Mouse (Mus musculus): ENCODE data around the gene Olfr685. TPM values are rescaled to one million over a fixed set of nuclear protein-coding genes. Genes with fewer than 3 reads are reported as not detected.

Olfr685 gene
- not detected in 2 replicates for polyA plus RNA-seq (2012; ENCODE audit: insufficient read depth, insufficient read length, missing spikeins)

- H3K4me3 ChIP-seq (ENCODE audit: insufficient read depth, low read length) = no peak within 1 kb of the TSS
- H3K4me1 ChIP-seq (ENCODE audit: control insufficient read depth, insufficient read depth, low read length) = no peaks in the 10 kb centered on the region
- no peak for TF ChIP-seq POLR2A (IDR thresholded peaks at IDR 0.05; ENCODE audit: borderline replicate concordance, low read depth, low read length)
- TF ChIP-seq CTCF (IDR thresholded peaks at IDR 0.05; ENCODE audit: low read depth, low read length) = no peak
- H3K27ac ChIP-seq (ENCODE audit: insufficient read depth, low read depth, low read length) = no peak within 1 kb of the TSS
These were observed at the start of gene Olfr685 for GRCm38 (mm10) chr7:105185912-105186311. Gene Olfr685 (minus strand): TSS chr7:105186012.

GRCm38 (mm10) chr7:105229386-105229785 is 43.6 kb upstream of the Olfr685 start:
- Histone ChIP-seq H3K4me3 (ENCODE audit: insufficient read depth, low read length) (no peak overlapping the region), H3K4me1 (ENCODE audit: control insufficient read depth, insufficient read depth, low read length) (no peaks in the 10 kb centered on the region), H3K27ac (ENCODE audit: insufficient read depth, low read depth, low read length) (no peak overlapping the region)
- TF ChIP-seq POLR2A (IDR thresholded peaks at IDR 0.05; ENCODE audit: borderline replicate concordance, low read depth, low read length) = no peak
- no peak for TF ChIP-seq CTCF (IDR thresholded peaks at IDR 0.05; ENCODE audit: low read depth, low read length)

DNA sequence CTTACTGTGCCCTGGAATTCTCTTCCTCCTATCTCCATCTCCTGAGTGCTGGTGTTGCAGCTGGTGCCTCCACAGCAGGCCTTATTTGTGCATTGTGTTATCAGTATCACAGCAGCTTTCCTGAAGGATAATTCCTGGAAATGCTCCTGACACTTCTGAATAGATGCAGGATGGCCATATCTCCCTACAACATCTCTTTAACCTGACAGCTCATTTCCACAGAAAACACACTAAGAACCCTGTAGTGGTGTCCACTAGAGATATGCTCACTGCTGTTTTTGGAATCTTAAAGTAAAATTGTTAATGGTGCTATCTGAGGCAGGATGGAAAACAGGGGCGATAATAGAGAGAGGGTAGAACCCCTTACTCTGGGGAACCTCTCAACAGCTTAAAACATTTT is 42.3 kb upstream of the Olfr685 start:
- no peak for TF ChIP-seq POLR2A (IDR thresholded peaks at IDR 0.05; ENCODE audit: borderline replicate concordance, low read depth, low read length)
- TF ChIP-seq CTCF (IDR thresholded peaks at IDR 0.05; ENCODE audit: low read depth, low read length) = no peak
- Histone ChIP-seq H3K4me1 (ENCODE audit: control insufficient read depth, insufficient read depth, low read length) (no peaks in the 10 kb centered on the region), H3K4me3 (ENCODE audit: insufficient read depth, low read length) (no peak overlapping the region), H3K27ac (ENCODE audit: insufficient read depth, low read depth, low read length) (no peak overlapping the region)

GRCm38 (mm10) chr7:105226703-105227102 is 40.9 kb upstream of the Olfr685 start:
- Histone ChIP-seq H3K4me1 (ENCODE audit: control insufficient read depth, insufficient read depth, low read length) (no peaks in the 10 kb centered on the region), H3K4me3 (ENCODE audit: insufficient read depth, low read length) (no peak overlapping the region), H3K27ac (ENCODE audit: insufficient read depth, low read depth, low read length) (no peak overlapping the region)
- no peak for TF ChIP-seq CTCF (IDR thresholded peaks at IDR 0.05; ENCODE audit: low read depth, low read length)
- TF ChIP-seq POLR2A (IDR thresholded peaks at IDR 0.05; ENCODE audit: borderline replicate concordance, low read depth, low read length) = no peak

DNA sequence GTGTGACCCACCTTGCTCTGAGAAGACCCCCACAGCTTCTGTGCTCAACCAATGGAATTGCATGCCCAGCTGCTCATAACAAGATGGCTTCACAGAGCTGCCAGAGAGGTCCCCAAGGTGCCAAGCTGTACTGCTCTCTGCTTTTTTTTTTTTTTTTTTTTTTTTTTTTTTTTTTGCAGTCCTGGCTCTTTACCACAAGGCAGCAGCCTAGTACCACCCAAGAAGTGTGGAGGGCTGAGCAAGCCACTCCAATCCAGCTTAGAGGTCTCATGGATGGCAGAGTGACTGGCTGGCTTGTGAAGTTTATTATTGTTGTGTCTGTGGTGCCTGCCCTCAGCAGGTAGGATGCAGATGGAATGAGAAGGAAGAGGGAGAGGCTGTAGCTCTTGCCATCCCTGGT is 40.3 kb upstream of the Olfr685 start:
- no peak for TF ChIP-seq CTCF (IDR thresholded peaks at IDR 0.05; ENCODE audit: low read depth, low read length)
- TF ChIP-seq POLR2A (IDR thresholded peaks at IDR 0.05; ENCODE audit: borderline replicate concordance, low read depth, low read length) = no peak
- H3K4me3 ChIP-seq (ENCODE audit: insufficient read depth, low read length) = no peak overlapping the region
- H3K4me1 ChIP-seq (ENCODE audit: control insufficient read depth, insufficient read depth, low read length) = no peaks in the 10 kb centered on the region
- no peak overlapping the region for H3K27ac ChIP-seq (ENCODE audit: insufficient read depth, low read depth, low read length)

DNA sequence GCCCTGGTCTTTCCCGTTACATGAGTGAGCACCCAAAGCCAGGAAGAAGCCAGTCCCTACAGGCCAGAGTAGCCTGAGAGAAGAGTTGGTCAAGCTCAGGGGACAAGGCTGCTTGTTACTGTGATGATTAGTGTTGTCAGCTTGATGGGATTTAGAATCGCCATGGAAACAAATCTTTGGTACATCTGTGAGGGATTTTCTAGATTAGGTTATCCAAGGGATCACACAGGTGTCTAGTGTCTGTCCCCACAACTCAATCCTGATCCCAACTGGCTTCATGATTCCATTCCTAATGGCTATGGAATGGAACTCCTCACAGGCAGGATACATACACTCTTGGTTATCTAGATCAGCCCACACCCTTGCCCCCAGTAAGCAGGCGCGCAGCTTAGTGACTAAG is 32.5 kb upstream of the Olfr685 start:
- Histone ChIP-seq H3K4me3 (ENCODE audit: insufficient read depth, low read length) (no peak overlapping the region), H3K27ac (ENCODE audit: insufficient read depth, low read depth, low read length) (no peak overlapping the region), H3K4me1 (ENCODE audit: control insufficient read depth, insufficient read depth, low read length) (no peaks in the 10 kb centered on the region)
- TF ChIP-seq CTCF (IDR thresholded peaks at IDR 0.05; ENCODE audit: low read depth, low read length) (no peak), POLR2A (IDR thresholded peaks at IDR 0.05; ENCODE audit: borderline replicate concordance, low read depth, low read length) (no peak)

DNA sequence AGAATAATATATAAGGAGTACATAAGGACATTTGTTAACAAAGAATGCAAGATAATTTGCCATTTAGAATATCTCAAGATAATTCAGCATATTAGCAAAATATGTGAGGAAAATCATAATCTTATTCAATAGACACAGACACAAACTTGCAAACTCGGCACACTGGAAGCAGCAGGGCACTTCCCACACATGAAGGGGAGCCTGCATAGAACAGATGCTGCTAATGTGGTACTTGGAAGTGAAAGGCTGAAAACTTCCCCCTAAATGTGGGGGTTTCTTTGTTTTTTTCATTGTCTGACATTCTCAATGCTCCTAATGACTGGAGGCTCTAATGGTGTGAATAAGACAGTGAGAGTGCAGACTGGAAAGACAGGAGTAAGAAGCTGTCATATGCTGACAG is 28.9 kb upstream of the Olfr685 start:
- Histone ChIP-seq H3K27ac (ENCODE audit: insufficient read depth, low read depth, low read length) (no peak overlapping the region), H3K4me3 (ENCODE audit: insufficient read depth, low read length) (no peak overlapping the region), H3K4me1 (ENCODE audit: control insufficient read depth, insufficient read depth, low read length) (no peaks in the 10 kb centered on the region)
- TF ChIP-seq POLR2A (IDR thresholded peaks at IDR 0.05; ENCODE audit: borderline replicate concordance, low read depth, low read length) (no peak), CTCF (IDR thresholded peaks at IDR 0.05; ENCODE audit: low read depth, low read length) (no peak)

DNA sequence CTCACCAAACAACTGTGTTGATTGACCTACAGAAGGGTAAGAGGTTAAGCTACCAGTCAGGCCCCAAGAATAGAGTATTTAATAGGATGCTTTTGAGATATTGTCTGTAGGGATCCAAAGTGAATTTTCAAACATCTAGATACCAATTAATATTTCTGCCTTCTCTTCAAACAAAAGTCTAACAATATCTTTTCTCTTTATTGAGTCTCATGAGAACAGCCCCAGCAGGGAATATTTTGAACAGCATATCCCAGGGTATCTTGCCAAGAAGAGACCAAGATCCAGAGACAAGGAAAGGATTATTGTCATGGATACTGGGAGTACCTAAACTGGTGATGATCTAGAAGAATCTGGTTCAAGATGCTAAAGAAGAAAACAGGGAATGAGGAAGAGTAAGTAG is 21.6 kb upstream of the Olfr685 start, which contains the start of gene Olfr686:
Gene Olfr686 (minus strand): TSS at position 101 of the 400 bp plus-strand sequence.
- H3K27ac ChIP-seq (ENCODE audit: insufficient read depth, low read depth, low read length) = no peak within 1 kb of the TSS
- H3K4me3 ChIP-seq (ENCODE audit: insufficient read depth, low read length) = no peak within 1 kb of the TSS
- H3K4me1 ChIP-seq (ENCODE audit: control insufficient read depth, insufficient read depth, low read length) = no peaks in the 10 kb centered on the region
- no peak for TF ChIP-seq POLR2A (IDR thresholded peaks at IDR 0.05; ENCODE audit: borderline replicate concordance, low read depth, low read length)
- TF ChIP-seq CTCF (IDR thresholded peaks at IDR 0.05; ENCODE audit: low read depth, low read length) = no peak

GRCm38 (mm10) chr7:105170773-105171172 is 15.0 kb downstream of the Olfr685 start:
- TF ChIP-seq POLR2A (IDR thresholded peaks at IDR 0.05; ENCODE audit: borderline replicate concordance, low read depth, low read length) (no peak), CTCF (IDR thresholded peaks at IDR 0.05; ENCODE audit: low read depth, low read length) (no peak)
- no peaks in the 10 kb centered on the region for H3K4me1 ChIP-seq (ENCODE audit: control insufficient read depth, insufficient read depth, low read length)

GRCm38 (mm10) chr7:105163553-105163952 is 22.3 kb downstream of the Olfr685 start, which contains the start of gene Olfr684:
Gene Olfr684 (minus strand): TSS chr7:105163653.
- Histone ChIP-seq H3K4me1 (ENCODE audit: control insufficient read depth, insufficient read depth, low read length) (no peaks in the 10 kb centered on the region), H3K27ac (ENCODE audit: insufficient read depth, low read depth, low read length) (no peak within 1 kb of the TSS), H3K4me3 (ENCODE audit: insufficient read depth, low read length) (no peak within 1 kb of the TSS)
- TF ChIP-seq CTCF (IDR thresholded peaks at IDR 0.05; ENCODE audit: low read depth, low read length) (no peak), POLR2A (IDR thresholded peaks at IDR 0.05; ENCODE audit: borderline replicate concordance, low read depth, low read length) (no peak)

More at GRCm38 (mm10) chr7:105170773-105171172, 15.0 kb downstream of the Olfr685 start:
- Histone ChIP-seq H3K4me3 (ENCODE audit: insufficient read depth, low read length) (no peak overlapping the region), H3K27ac (ENCODE audit: insufficient read depth, low read depth, low read length) (no peak overlapping the region)

DNA sequence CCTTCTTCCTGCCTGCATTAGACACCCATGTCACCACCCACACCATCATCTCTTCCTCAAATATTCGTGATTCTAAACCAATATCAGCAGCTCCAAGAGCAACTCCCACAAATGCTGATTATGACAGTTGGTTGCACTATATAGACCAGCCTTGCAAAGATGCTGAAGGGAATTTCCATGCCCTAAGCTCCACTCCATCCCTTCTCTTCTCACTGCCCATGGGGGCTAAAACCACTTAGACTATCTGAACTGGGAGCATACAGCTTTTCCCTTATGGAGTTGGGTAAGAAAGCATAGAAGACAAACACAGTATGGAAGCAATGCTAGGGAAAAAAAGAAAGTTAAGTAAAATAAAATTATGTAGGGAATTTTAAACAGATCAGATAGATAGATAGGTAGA is 38.9 kb downstream of the Olfr685 start, which contains the start of gene Olfr683:
Gene Olfr683 (minus strand): TSS at position 101 of the 400 bp plus-strand sequence.
- Histone ChIP-seq H3K4me1 (ENCODE audit: control insufficient read depth, insufficient read depth, low read length) (no peaks in the 10 kb centered on the region), H3K27ac (ENCODE audit: insufficient read depth, low read depth, low read length) (no peak within 1 kb of the TSS), H3K4me3 (ENCODE audit: insufficient read depth, low read length) (no peak within 1 kb of the TSS)
- TF ChIP-seq POLR2A (IDR thresholded peaks at IDR 0.05; ENCODE audit: borderline replicate concordance, low read depth, low read length) (no peak), CTCF (IDR thresholded peaks at IDR 0.05; ENCODE audit: low read depth, low read length) (no peak)
